Mouse (Mus musculus) heart, adult 2 months (tissue): Measurements from ENCODE around the gene Ubqln1. TPM values are rescaled to one million over a fixed set of nuclear protein-coding genes. Genes with fewer than 3 reads are reported as not detected.

ENCODE experiments used
- DNase-seq, 2 experiments: peaks; one replicate each; pipeline ENCODE4 v3.0.0; 2021
- H3K27ac ChIP-seq: fragments of 200-600 bp; 2 replicates; pipeline ENCODE4 v1.8.1; 2022
- H3K27me3 ChIP-seq: fragments of 200-500 bp; 2 replicates; pipeline ENCODE4 v1.6.1; 2012; ENCODE audit warnings: mild to moderate bottlenecking, low read length, inconsistent platforms, mixed read lengths; ENCODE audit not compliant: control insufficient read depth, insufficient read depth
- H3K36me3 ChIP-seq: fragments of 200-500 bp; 2 replicates; pipeline ENCODE4 v1.6.1; 2012; ENCODE audit warnings: low read length, inconsistent platforms; ENCODE audit not compliant: control insufficient read depth, insufficient read depth
- H3K4me1 ChIP-seq: fragments of 200-500 bp; 2 replicates; pipeline ENCODE4 v1.6.1; 2011; ENCODE audit warnings: low read length; ENCODE audit not compliant: control insufficient read depth, insufficient read depth
- H3K4me3 ChIP-seq: fragments of 200-600 bp; 2 replicates; pipeline ENCODE4 v1.8.1; 2022
- H3K79me2 ChIP-seq: fragments of 200-500 bp; replicated peaks from 2 replicates; pipeline ENCODE4 v1.6.1; 2012; ENCODE audit warnings: mild to moderate bottlenecking, inconsistent platforms, low read length, moderate library complexity, mixed read lengths; ENCODE audit not compliant: control insufficient read depth, insufficient read depth
- H3K9ac ChIP-seq: fragments of 200-500 bp; 2 replicates; pipeline ENCODE4 v1.6.1; 2012; ENCODE audit warnings: low read depth, mild to moderate bottlenecking, control low read depth, inconsistent platforms, low read length, mixed read lengths
- CTCF ChIP-seq: fragments of 200-600 bp; IDR thresholded peaks from 2 replicates; pipeline ENCODE4 v1.8.1; 2022; ENCODE audit warnings: antibody characterized with exemption, mild to moderate bottlenecking, moderate library complexity
- EP300 ChIP-seq: fragments of 200-500 bp; IDR thresholded peaks from 2 replicates; pipeline ENCODE4 v1.6.1; 2011; ENCODE audit warnings: low read depth, low read length, control low read depth; ENCODE audit not compliant: insufficient read depth
- POLR2A ChIP-seq: fragments of 200-500 bp; IDR thresholded peaks from 2 replicates; pipeline ENCODE4 v1.6.1; 2011; ENCODE audit warnings: mild to moderate bottlenecking, low read depth, low read length, control low read depth; ENCODE audit not compliant: insufficient read depth
- WGBS: fragments of 180-500 bp; shearing (Covaris S2); methylation state at CpG from one replicate; pipeline ENCODE4 v1.1.7; 2018; 5-methylcytosine and 5-hydroxymethylcytosine counted together
- intact Hi-C: fragments of 180-260 bp; cut with DNase I; formaldehyde crosslinking; loops from one replicate; pipeline ENCODE4 v1.15.1; 2025
- polyA plus RNA-seq: library from polyadenylated mRNA; depleted of rRNA; stranded (reverse); fragments of >200 nt; gene quantifications from 2 replicates; pipeline ENCODE4 v1.2.3, GENCODE M21; 2012
- total RNA-seq, 2 experiments: library from RNA; stranded (reverse); gene quantifications; 2 replicates each; pipeline ENCODE4 v1.2.3; 2021

The Ubqln1 gene
- total and polyA plus RNA-seq, 3 experiments: 48.8 to 49.4 (median 49.2) TPM

DNA sequence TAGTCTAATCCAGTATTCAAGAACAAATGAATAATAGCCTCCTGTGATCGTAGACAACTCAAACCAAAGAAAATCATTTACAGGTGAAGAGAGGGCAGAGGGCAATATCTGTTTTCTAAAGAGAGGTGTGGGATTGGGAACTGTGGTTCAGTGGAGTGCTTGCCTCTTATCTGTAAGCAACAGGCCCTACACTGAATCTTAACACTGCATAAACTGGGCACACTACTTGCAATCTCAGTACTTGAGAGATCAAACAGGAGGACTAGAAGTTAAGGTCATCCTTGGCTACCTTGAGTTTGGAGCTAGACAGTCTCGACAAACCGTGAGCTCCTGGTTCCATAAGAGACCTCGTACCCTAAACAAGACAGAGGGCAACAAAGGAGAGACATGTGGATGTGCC, 9.4 kb downstream of the Ubqln1 start:
- Histone ChIP-seq H3K27me3 (no peaks in the 10 kb centered on the region), H3K36me3 (peaks cover 14% of the 10 kb centered on the region), H3K4me3 (no peak overlapping the region), H3K4me1 (peaks cover 9% of the 10 kb centered on the region), H3K79me2 (peaks cover 14% of the 10 kb centered on the region), H3K27ac (no peak overlapping the region), H3K9ac (no peak overlapping the region)
- TF ChIP-seq POLR2A (no peak), CTCF (no peak), EP300 (no peak)
- DNase-seq: no peak
- intact Hi-C loops: no loop called here
- WGBS: 88% methylated on average over 4 of the region's 4 CpGs

GRCm38 (mm10) chr13:58204986-58205385, 10.5 kb downstream of the Ubqln1 start:
- no peak for DNase-seq
- H3K36me3 ChIP-seq: peaks cover 14% of the 10 kb centered on the region
- no peak overlapping the region for H3K27ac ChIP-seq
- H3K9ac ChIP-seq: no peak overlapping the region
- peaks cover 16% of the 10 kb centered on the region for H3K79me2 ChIP-seq
- intact Hi-C loops: no loop called here
- WGBS: 48% methylated on average over 4 of the region's 4 CpGs
- TF ChIP-seq CTCF: no peak
- no peak for TF ChIP-seq EP300
- TF ChIP-seq POLR2A: no peak
- no peak overlapping the region for H3K4me3 ChIP-seq
- peaks cover 7% of the 10 kb centered on the region for H3K4me1 ChIP-seq
- H3K27me3 ChIP-seq: no peaks in the 10 kb centered on the region

GRCm38 (mm10) chr13:58204202-58204601, 11.3 kb downstream of the Ubqln1 start:
- H3K36me3 ChIP-seq: peaks cover 10% of the 10 kb centered on the region
- H3K27ac ChIP-seq: no peak overlapping the region
- peaks cover 5% of the 10 kb centered on the region for H3K4me1 ChIP-seq
- no peak for DNase-seq
- intact Hi-C loops: no loop called here
- H3K9ac ChIP-seq: no peak overlapping the region
- H3K4me3 ChIP-seq: no peak overlapping the region
- no peaks in the 10 kb centered on the region for H3K27me3 ChIP-seq
- TF ChIP-seq CTCF (no peak), EP300 (no peak), POLR2A (no peak)
- 97% methylated on average over 3 of the region's 3 CpGs for WGBS
- H3K79me2 ChIP-seq: peaks cover 14% of the 10 kb centered on the region

GRCm38 (mm10) chr13:58202903-58203302, 12.6 kb downstream of the Ubqln1 start:
- Histone ChIP-seq H3K4me1 (peaks cover 5% of the 10 kb centered on the region), H3K9ac (no peak overlapping the region), H3K36me3 (peaks cover 10% of the 10 kb centered on the region), H3K4me3 (no peak overlapping the region), H3K27ac (no peak overlapping the region), H3K79me2 (peaks cover 16% of the 10 kb centered on the region), H3K27me3 (no peaks in the 10 kb centered on the region)
- TF ChIP-seq CTCF (no peak), EP300 (no peak), POLR2A (no peak)
- intact Hi-C loops: no loop called here
- 69% methylated on average over 1 of the region's 1 CpGs for WGBS
- DNase-seq: no peak

- Histone ChIP-seq H3K36me3 (peaks cover 8% of the 10 kb centered on the region), H3K27me3 (no peaks in the 10 kb centered on the region), H3K27ac (no peak overlapping the region), H3K9ac (no peak overlapping the region), H3K4me1 (peaks cover 5% of the 10 kb centered on the region), H3K4me3 (no peak overlapping the region), H3K79me2 (peaks cover 15% of the 10 kb centered on the region)
- TF ChIP-seq POLR2A (no peak), CTCF (no peak), EP300 (no peak)
- intact Hi-C loops: no loop called here
- 91% methylated on average over 3 of the region's 3 CpGs for WGBS
- no peak for DNase-seq
Observed at GRCm38 (mm10) chr13:58201908-58202307, 13.5 kb downstream of the Ubqln1 start.

DNA sequence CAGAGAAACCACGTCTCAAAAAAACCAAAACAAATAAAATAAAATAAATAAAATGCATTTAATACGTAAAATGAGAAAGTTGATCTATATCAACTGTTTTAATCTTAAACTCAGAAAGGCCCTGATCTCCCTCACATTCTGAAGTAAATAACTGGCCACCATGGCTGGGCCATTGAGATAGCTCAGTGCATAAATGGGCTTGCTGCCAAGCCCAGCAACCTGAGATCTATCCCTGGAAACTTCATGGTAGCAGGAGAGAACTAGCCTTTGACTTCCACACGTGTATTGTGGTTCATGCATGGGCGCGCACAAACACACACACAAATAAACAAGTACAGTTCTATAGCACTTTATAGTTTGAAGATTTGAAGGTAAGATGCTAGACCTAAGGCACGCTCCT, 14.1 kb downstream of the Ubqln1 start:
- Histone ChIP-seq H3K36me3 (peaks cover 8% of the 10 kb centered on the region), H3K4me3 (no peak overlapping the region), H3K4me1 (peaks cover 5% of the 10 kb centered on the region), H3K27me3 (no peaks in the 10 kb centered on the region), H3K79me2 (peaks cover 15% of the 10 kb centered on the region), H3K9ac (no peak overlapping the region), H3K27ac (no peak overlapping the region)
- intact Hi-C loops: no loop called here
- 79% methylated on average over 6 of the region's 6 CpGs for WGBS
- DNase-seq: no peak
- TF ChIP-seq CTCF (no peak), POLR2A (no peak)
